Comparison of ENCODE assay signal across 49 mouse cellular contexts in genomic region chr14:46344750-46345149, GRCm38 (mm10). TPM values are rescaled to one million over a fixed set of nuclear protein-coding genes. Genes with fewer than 3 reads are reported as not detected.
"Had no signal": no experiment of that assay in that cellular context is flagged by ENCODE, and none has a peak within 500 bp of the region (broad histone marks: within the 10 kb centered on the region; RNA-seq: fewer than 3 reads in every experiment).

No protein-coding gene starts in this region.

- ATAC-seq: hindbrain, embryonic 16.5 days; hindbrain, postnatal 0 days; inflammation-experienced regulatory T-cells, adult 6 months; intestine, embryonic 15.5 days; intestine, embryonic 16.5 days; intestine, postnatal 0 days had no signal

- H3K4me1 ChIP-seq: heart, embryonic 10.5 days; heart, embryonic 12.5 days; heart, embryonic 13.5 days; heart, embryonic 15.5 days; hindbrain, embryonic 10.5 days; hindbrain, embryonic 12.5 days; hindbrain, embryonic 13.5 days; hindbrain, embryonic 15.5 days; intestine, embryonic 15.5 days; kidney, embryonic 15.5 days had no signal

- H3K9me3 ChIP-seq: hindbrain, embryonic 12.5 days; hindbrain, embryonic 13.5 days; hindbrain, embryonic 15.5 days; intestine, embryonic 15.5 days; kidney, embryonic 15.5 days had no signal

- H3K4me3 ChIP-seq: heart, embryonic 10.5 days; heart, embryonic 12.5 days; heart, embryonic 13.5 days; heart, embryonic 15.5 days; hindbrain, embryonic 10.5 days; hindbrain, embryonic 12.5 days; hindbrain, embryonic 13.5 days; hindbrain, embryonic 15.5 days; intestine, embryonic 15.5 days; kidney, embryonic 15.5 days; layer of hippocampus, adult 2 months; left cerebral cortex, adult 2 months had no signal

- DNase-seq: heart, postnatal 10 days; heart, postnatal 14 days; heart, postnatal 4 days; kidney, adult 11 months; kidney, adult 18-20 months; kidney, adult 2 months; kidney, adult 8-10 months; kidney, adult 9 months; kidney, postnatal 10 days; kidney, postnatal 14 days; kidney, postnatal 25 days; kidney, postnatal 36 days; kidney, postnatal 4 days; layer of hippocampus, adult 9-11 months; layer of hippocampus, postnatal 36 days had no signal

- H3K36me3 ChIP-seq: heart, embryonic 10.5 days; heart, embryonic 12.5 days; heart, embryonic 13.5 days; heart, embryonic 15.5 days; hindbrain, embryonic 10.5 days; hindbrain, embryonic 12.5 days; hindbrain, embryonic 13.5 days; hindbrain, embryonic 15.5 days; intestine, embryonic 15.5 days; kidney, embryonic 15.5 days had no signal

- H3K27me3 ChIP-seq: heart, embryonic 12.5 days; heart, embryonic 13.5 days; heart, embryonic 15.5 days; hindbrain, embryonic 12.5 days; hindbrain, embryonic 13.5 days; hindbrain, embryonic 15.5 days; intestine, embryonic 15.5 days; kidney, embryonic 15.5 days had no signal

- H3K9ac ChIP-seq: heart, embryonic 12.5 days; heart, embryonic 13.5 days; heart, embryonic 15.5 days; hindbrain, embryonic 12.5 days; hindbrain, embryonic 13.5 days; hindbrain, embryonic 14.5 days; hindbrain, embryonic 15.5 days; intestine, embryonic 15.5 days; kidney, embryonic 15.5 days had no signal

- H3K27ac ChIP-seq: heart, embryonic 10.5 days; heart, embryonic 13.5 days; heart, embryonic 15.5 days; hindbrain, embryonic 10.5 days; hindbrain, embryonic 12.5 days; hindbrain, embryonic 13.5 days; hindbrain, embryonic 14.5 days; hindbrain, embryonic 15.5 days; hindbrain, postnatal 0 days; intestine, embryonic 15.5 days; kidney, embryonic 15.5 days; kidney, postnatal 0 days; layer of hippocampus, adult 2 months; left cerebral cortex, adult 2 months had no signal

- H3K4me2 ChIP-seq: heart, embryonic 11.5 days; heart, embryonic 12.5 days; heart, embryonic 13.5 days; heart, embryonic 15.5 days; hindbrain, embryonic 12.5 days; hindbrain, embryonic 13.5 days; hindbrain, embryonic 14.5 days; hindbrain, embryonic 15.5 days; intestine, embryonic 15.5 days; kidney, embryonic 15.5 days had no signal

RNA-seq across cellular contexts. Expression of gene Gm15217, which starts 34.5 kb away (rescaled TPM):
- total RNA-seq: heart, postnatal 10 days; heart, postnatal 14 days; heart, postnatal 25 days; heart, postnatal 4 days; hematopoietic stem cell, adult 5-6 weeks; hindbrain, postnatal 0 days; layer of hippocampus, adult 18-20 months; layer of hippocampus, adult 2 months; layer of hippocampus, adult 8-10 months; layer of hippocampus, postnatal 10 days; layer of hippocampus, postnatal 14 days; layer of hippocampus, postnatal 25 days; layer of hippocampus, postnatal 36 days; left cerebral cortex, adult 18-20 months; left cerebral cortex, adult 2 months had no signal
- polyA plus RNA-seq: heart, embryonic 11.5 days; heart, embryonic 13.5 days; heart, embryonic 14.5 days; heart, embryonic 15.5 days; heart, embryonic 16.5 days; heart, postnatal 0 days; hindbrain, embryonic 10.5 days; hindbrain, embryonic 11.5 days; hindbrain, embryonic 12.5 days; hindbrain, embryonic 13.5 days; hindbrain, embryonic 14.5 days; hindbrain, embryonic 15.5 days; hindbrain, embryonic 16.5 days; hindbrain, postnatal 0 days; inflammation-experienced regulatory T-cells, adult 6 months; intestine, postnatal 0 days; kidney, embryonic 14.5 days; large intestine, adult 2 months had no signal

RNA-seq across cellular contexts. Expression of gene Bmp4, which starts 45.7 kb away (rescaled TPM):
- polyA plus RNA-seq: inflammation-experienced regulatory T-cells, adult 6 months had no signal
